Mouse (Mus musculus): ENCODE measurements around the gene Aspdh.

Aspdh gene

GRCm38 (mm10) chr7:44491391-44491790 lies 26.2 kb downstream of the Aspdh start:
- in situ Hi-C loops (cut with MboI; ENCODE audit: unreplicated experiment in 2 of 2): loop anchor here (10.0 to 25.0 kb wide), 2 partner anchors 117 to 804 kb away; partner anchors contain the start of gene Klk14 (in 1 of the 2)

GRCm38 (mm10) chr7:44492166-44492826 lies 27.1 kb downstream of the Aspdh start:
- in situ Hi-C loops (cut with MboI; ENCODE audit: unreplicated experiment in 2 of 2): loop anchor here (10.0 to 25.0 kb wide), 2 partner anchors 117 to 805 kb away; partner anchors contain the start of gene Klk14 (in 1 of the 2)

- in situ Hi-C loops (cut with MboI; ENCODE audit: unreplicated experiment in 2 of 2): loop anchor here (10.0 to 25.0 kb wide), 2 partner anchors 120 to 807 kb away; partner anchors contain the start of gene Klk14 (in 1 of the 2)
Measured at GRCm38 (mm10) chr7:44494681-44495080, 29.5 kb downstream of the Aspdh start.

- in situ Hi-C loops (cut with MboI; ENCODE audit: unreplicated experiment in 2 of 2): loop anchor here (10.0 to 25.0 kb wide), 2 partner anchors 120 to 808 kb away; partner anchors contain the start of gene Klk14 (in 1 of the 2)
Measured at GRCm38 (mm10) chr7:44495086-44495485, 29.9 kb downstream of the Aspdh start.

GRCm38 (mm10) chr7:44495992-44496770 lies 31.0 kb downstream of the Aspdh start, which contains the start of the genes Emc10 and Fam71e1:
Gene Emc10, minus strand, starts transcription at chr7:44496529.
Gene Fam71e1, plus strand, starts transcription at chr7:44496581.
- in situ Hi-C loops (cut with MboI; ENCODE audit: unreplicated experiment in 2 of 2): loop anchor here (10.0 to 25.0 kb wide), 2 partner anchors 121 to 809 kb away; partner anchors contain the start of gene Klk14 (in 1 of the 2)

GRCm38 (mm10) chr7:44496771-44497109 lies 31.5 kb downstream of the Aspdh start:
- in situ Hi-C loops (cut with MboI; ENCODE audit: unreplicated experiment in 2 of 2): loop anchor here (10.0 to 25.0 kb wide), 2 partner anchors 122 to 809 kb away; partner anchors contain the start of gene Klk14 (in 1 of the 2)

GRCm38 (mm10) chr7:44497361-44498055 lies 32.3 kb downstream of the Aspdh start:
- in situ Hi-C loops (cut with MboI; ENCODE audit: unreplicated experiment in 2 of 2): loop anchor here (10.0 to 25.0 kb wide), 2 partner anchors 123 to 810 kb away; partner anchors contain the start of gene Klk14 (in 1 of the 2)

GRCm38 (mm10) chr7:44498922-44499321 lies 33.7 kb downstream of the Aspdh start:
- in situ Hi-C loops (cut with MboI; ENCODE audit: unreplicated experiment in 2 of 2): loop anchor here (10.0 to 25.0 kb wide), 2 partner anchors 124 to 812 kb away; partner anchors contain the start of gene Klk14 (in 1 of the 2)

- in situ Hi-C loops (cut with MboI; ENCODE audit: unreplicated experiment in 2 of 2): no loop called here
Measured at GRCm38 (mm10) chr7:44500046-44500445, 34.9 kb downstream of the Aspdh start.

- in situ Hi-C loops (cut with MboI; ENCODE audit: unreplicated experiment in 2 of 2): no loop called here
Measured at GRCm38 (mm10) chr7:44501563-44502115, 36.4 kb downstream of the Aspdh start.

- in situ Hi-C loops (cut with MboI; ENCODE audit: unreplicated experiment in 2 of 2): loop anchor here in 1 of 2 experiments (5.0 kb wide), 1 partner anchor 135 kb away; no protein-coding TSS in a partner anchor
Measured at GRCm38 (mm10) chr7:44507491-44507890, 42.3 kb downstream of the Aspdh start.
